Mouse (Mus musculus) bone marrow, adult 2 months (tissue): ENCODE data around the gene Gm4787. TPM values are rescaled to one million over a fixed set of nuclear protein-coding genes. Genes with fewer than 3 reads are reported as not detected.
"Not testable (repeated sequence)": the region's sequence is repeated elsewhere in the genome, so short reads cannot be mapped to it uniquely, and the experiment has no call there.

Source experiments
- H3K27ac ChIP-seq: fragments of 200-500 bp; 2 replicates; pipeline ENCODE4 v1.5.1; 2012; ENCODE audit warnings: low read depth, mild to moderate bottlenecking, control low read depth, inconsistent platforms, low read length; ENCODE audit not compliant: control insufficient read depth, poor library complexity, insufficient read depth
- H3K4me1 ChIP-seq: fragments of 200-500 bp; 2 replicates; pipeline ENCODE4 v1.6.1; 2011; ENCODE audit warnings: low read length; ENCODE audit not compliant: control insufficient read depth, insufficient read depth
- H3K4me3 ChIP-seq: fragments of 200-500 bp; replicated peaks from 2 replicates; pipeline ENCODE3; 2011; ENCODE audit warnings: mild to moderate bottlenecking, low read depth, low read length, control low read depth; ENCODE audit not compliant: control insufficient read depth
- CTCF ChIP-seq: fragments of 200-500 bp; IDR thresholded peaks from 2 replicates; pipeline ENCODE4 v1.5.1; 2011; ENCODE audit warnings: low read length, control low read depth; ENCODE audit not compliant: control insufficient read depth, insufficient read depth
- POLR2A ChIP-seq: fragments of 200-500 bp; IDR thresholded peaks from 2 replicates; pipeline ENCODE4 v1.6.1; 2011; ENCODE audit warnings: low read depth, mild to moderate bottlenecking, control low read depth, low read length, borderline replicate concordance; ENCODE audit not compliant: control insufficient read depth
- WGBS: fragments of 180-500 bp; shearing (Covaris S2); methylation state at CpG from one replicate; pipeline ENCODE4 v1.1.7; 2018; 5-methylcytosine and 5-hydroxymethylcytosine counted together
- polyA plus RNA-seq: library from polyadenylated mRNA; stranded (reverse); fragments of >200 nt; gene quantifications from 2 replicates; pipeline ENCODE4 v1.2.4, GENCODE M21; 2011; ENCODE audit warnings: low replicate concordance; ENCODE audit not compliant: missing spikeins, insufficient read depth, insufficient read length

Gm4787 gene
- 1.1 TPM in 1 of 2 replicates, not detected in the other for polyA plus RNA-seq

- H3K4me1 ChIP-seq, H3K27ac ChIP-seq, H3K4me3 ChIP-seq: not testable (repeated sequence)
- WGBS: 82% methylated on average over 1 of the region's 1 CpGs
Observed at GRCm38 (mm10) chr12:81379364-81379763, at the start of gene Gm4787. Gm4787 (minus strand) TSS chr12:81379464.

GRCm38 (mm10) chr12:81421846-81422245 lies 42.6 kb upstream of the Gm4787 start, which contains the start of gene Adam4:
Adam4 (minus strand) TSS chr12:81421946.
- H3K4me1 ChIP-seq: no peaks in the 10 kb centered on the region
- WGBS: 82% methylated on average over 1 of the region's 1 CpGs
- H3K27ac ChIP-seq: no peak within 1 kb of the TSS
- no peak within 1 kb of the TSS for H3K4me3 ChIP-seq
- TF ChIP-seq POLR2A: no peak
- TF ChIP-seq CTCF: no peak

DNA sequence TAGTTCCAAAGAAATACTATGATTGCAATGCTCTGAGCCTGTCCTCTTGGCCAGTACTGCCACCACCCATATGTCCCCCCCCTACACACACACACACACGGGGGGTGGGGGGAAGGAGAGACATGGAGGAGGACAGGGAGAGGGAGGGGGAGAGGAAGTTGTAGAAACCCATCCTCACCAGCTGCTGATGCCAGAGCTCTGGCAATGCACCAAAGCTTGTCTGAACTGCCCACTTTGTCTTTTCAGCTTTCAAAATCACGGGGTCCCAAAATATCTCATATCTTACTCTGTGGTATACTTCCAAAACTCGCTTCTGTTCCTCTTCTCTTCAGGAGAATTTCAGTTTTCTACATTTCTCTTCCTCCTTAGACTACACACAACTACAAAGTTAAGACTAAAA lies 33.9 kb upstream of the Gm4787 start:
- TF ChIP-seq CTCF: no peak
- TF ChIP-seq POLR2A: no peak
- WGBS: 35% methylated on average over 3 of the region's 3 CpGs
- Histone ChIP-seq H3K4me3 (no peak overlapping the region), H3K27ac (no peak overlapping the region), H3K4me1 (no peaks in the 10 kb centered on the region)

DNA sequence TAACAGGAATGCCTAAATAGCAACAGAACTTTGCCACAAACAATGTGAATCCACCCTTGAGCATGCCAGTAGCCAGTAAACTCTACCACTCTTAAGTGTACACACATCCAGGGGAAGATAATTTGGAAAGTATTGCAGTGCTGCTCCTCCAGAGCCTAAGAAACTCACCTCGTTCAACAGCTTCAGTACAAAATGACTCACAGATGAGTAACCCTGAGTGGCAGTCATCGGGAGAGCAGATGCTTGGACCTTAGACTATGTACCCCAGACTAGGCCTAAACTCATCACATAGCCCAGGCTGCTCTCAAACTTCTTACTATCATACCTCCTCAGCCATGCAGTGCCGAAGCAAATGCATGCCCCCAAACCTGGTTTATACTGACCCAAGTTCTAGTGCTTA lies 29.7 kb upstream of the Gm4787 start:
- WGBS: 81% methylated on average over 3 of the region's 3 CpGs
- Histone ChIP-seq H3K4me3 (no peak overlapping the region), H3K4me1 (no peaks in the 10 kb centered on the region), H3K27ac (no peak overlapping the region)
- TF ChIP-seq POLR2A: no peak

DNA sequence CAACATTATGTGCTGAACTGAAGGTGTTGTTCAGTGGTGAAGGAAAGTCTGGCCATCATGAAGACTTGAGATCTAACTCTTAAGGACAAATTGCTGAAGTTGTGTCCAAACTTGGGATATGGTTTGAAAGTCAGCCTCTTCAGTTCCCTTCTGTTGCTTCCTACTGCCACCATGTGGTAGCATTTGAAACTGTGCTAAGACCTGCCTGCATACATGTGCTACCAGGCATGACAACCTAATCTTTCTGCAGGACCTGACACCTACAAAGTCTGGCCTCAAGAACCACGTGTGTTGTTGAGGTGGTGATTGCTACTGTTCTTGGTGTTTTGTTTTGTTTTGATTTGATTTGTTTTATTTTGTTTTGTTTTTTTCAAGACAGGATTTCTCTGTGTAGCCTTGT lies 22.9 kb upstream of the Gm4787 start:
- 10% methylated on average over 1 of the region's 1 CpGs for WGBS
- no peaks in the 10 kb centered on the region for H3K4me1 ChIP-seq
- TF ChIP-seq CTCF: peak; percentile 20; the same call in 1 of the 2 replicates
- TF ChIP-seq POLR2A: no peak

DNA sequence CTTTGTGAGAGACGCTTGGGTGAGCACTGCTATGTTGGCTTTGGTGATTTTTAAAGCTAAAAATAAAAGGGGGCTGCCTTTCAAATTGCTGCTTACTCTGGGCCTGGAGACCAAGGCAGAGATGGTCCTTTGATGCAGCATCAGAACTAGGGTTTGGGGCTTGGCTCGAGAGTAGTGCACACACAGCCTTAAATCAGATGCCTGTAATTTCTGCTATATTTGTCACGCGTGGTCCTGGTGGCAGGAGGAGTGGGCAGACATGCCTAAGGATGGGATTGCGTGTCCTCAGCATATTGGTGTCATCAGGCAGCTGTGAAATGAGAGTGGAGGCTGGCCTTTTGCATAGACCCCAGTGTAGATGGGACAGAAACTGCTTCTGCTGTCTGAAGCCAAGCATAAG lies 45.4 kb downstream of the Gm4787 start:
- 73% methylated on average over 5 of the region's 5 CpGs for WGBS
- H3K4me1 ChIP-seq: no peaks in the 10 kb centered on the region
- H3K4me3 ChIP-seq: no peak overlapping the region
- no peak overlapping the region for H3K27ac ChIP-seq
- TF ChIP-seq CTCF (no peak), POLR2A (no peak)

More for the DNA sequence above, 22.9 kb upstream of the Gm4787 start:
- no peak overlapping the region for H3K27ac ChIP-seq
- H3K4me3 ChIP-seq: no peak overlapping the region

DNA sequence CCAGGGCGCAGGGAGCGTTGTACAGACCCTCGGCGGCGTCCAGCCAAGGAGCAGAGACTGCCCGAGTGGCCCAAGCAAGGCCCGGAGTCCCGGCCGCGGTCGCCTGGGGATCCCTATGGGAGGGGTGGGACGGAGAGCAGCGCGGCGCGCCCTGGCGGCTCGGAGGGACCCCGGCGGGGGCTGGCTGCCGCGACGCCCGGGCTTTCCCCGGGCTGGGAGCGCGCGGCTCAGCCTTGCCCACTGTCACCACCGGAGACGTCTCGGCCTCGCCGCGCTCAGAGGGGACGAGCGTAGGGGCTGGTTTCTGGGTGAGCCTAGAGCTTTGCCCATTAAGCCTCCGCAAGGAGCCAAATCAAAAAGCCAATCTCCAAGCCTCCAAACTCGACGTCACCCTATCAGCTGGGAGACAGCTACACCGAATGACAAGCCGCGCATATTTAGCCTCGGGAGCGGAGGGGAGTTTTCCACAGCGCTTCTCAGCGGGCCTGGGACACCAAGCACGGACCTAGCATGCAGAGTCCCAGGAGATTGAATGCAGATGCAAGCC lies 46.3 kb downstream of the Gm4787 start, which contains the start of gene Slc8a3:
Slc8a3 (minus strand) TSS at position 306 of the 547 bp plus-strand sequence.
- no peak for TF ChIP-seq CTCF
- no peak for TF ChIP-seq POLR2A
- no peak within 1 kb of the TSS for H3K4me3 ChIP-seq
- no peak within 1 kb of the TSS; the same call in 1 of the 2 replicates for H3K27ac ChIP-seq
- no peaks in the 10 kb centered on the region for H3K4me1 ChIP-seq
- 2% methylated on average over 47 of the region's 47 CpGs for WGBS

DNA sequence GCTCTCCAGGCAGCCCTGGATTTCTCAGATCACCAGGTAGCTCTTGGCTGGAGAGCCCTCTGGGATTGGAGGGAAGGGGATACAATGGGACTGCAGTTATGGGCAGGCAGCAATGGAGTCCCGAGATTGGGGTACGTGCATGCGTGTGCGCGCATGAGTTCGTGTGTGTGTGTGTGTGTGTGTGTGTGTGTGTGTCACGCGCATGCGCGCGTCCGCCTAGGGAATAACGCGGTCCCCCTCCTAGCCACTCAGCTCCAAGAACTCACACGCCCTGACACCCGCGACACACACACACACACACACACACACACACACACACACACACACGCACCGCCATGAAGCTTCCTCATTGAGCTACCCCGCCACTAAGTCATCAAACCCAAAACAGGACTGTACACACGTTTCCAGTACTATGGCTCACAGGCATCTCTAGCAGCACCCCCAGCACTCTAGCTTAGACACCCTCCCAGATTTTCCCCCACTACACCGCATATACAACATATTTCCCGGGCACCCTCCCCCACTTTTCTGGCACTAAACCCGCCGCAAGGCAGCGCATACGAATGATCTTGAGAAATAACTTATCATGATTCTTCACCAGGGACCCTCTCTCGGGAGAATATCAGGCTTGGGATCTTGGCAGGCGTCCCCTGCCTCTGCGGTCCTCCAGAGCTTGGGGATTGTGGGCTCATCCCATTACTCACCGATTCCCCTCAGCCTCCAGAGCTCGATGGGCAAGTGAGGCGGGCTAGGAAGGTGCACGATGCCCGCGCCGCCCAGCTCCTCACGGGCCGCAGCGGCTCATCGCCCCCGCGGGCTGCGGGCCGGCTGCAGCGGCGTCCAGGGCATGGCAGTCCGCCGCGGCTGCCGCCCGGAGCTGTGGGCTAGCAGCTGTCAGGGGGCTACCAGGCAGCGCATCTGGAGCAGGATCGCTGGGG lies 47.1 kb downstream of the Gm4787 start:
- 3% methylated on average over 49 of the region's 54 CpGs for WGBS
- Histone ChIP-seq H3K4me1 (no peaks in the 10 kb centered on the region), H3K4me3 (no peak overlapping the region), H3K27ac (no peak overlapping the region; the same call in 1 of the 2 replicates)
- TF ChIP-seq CTCF (no peak), POLR2A (no peak)
